Mouse (Mus musculus) gastrocnemius, postnatal 36 days (tissue): Measurements from ENCODE around the gene Nr2e1. TPM values are rescaled to one million over a fixed set of nuclear protein-coding genes. Genes with fewer than 3 reads are reported as not detected.

Source experiments
- DNase-seq, 2 experiments: peaks; one replicate each; pipeline ENCODE4 v3.0.0; 2022
- intact Hi-C: fragments of 180-260 bp; cut with DNase I; formaldehyde crosslinking; loops from one replicate; pipeline ENCODE4 v1.15.1; 2025
- long read RNA-seq, 2 experiments: library from polyadenylated mRNA; stranded (forward); transcript quantifications; one replicate each; pipeline ENCODE4 v2.0.0; 2021
- total RNA-seq, 2 experiments: library from RNA; stranded (reverse); gene quantifications; 2 replicates each; pipeline ENCODE4 v1.2.3; 2021

Gene Nr2e1
- total RNA-seq, result not detected
- long read RNA-seq, experiment 1, result 0 reads
- long read RNA-seq, experiment 2, result 0 reads

- DNase-seq, result peak in 1 of 2 experiments; percentile 33
- intact Hi-C loops, result no loop called here
Measured at GRCm38 (mm10) chr10:42583157-42583872, at the start of gene Nr2e1, which contains the start of gene Ostm1. Gene Nr2e1, minus strand, starts transcription at chr10:42583632. Gene Ostm1, plus strand, starts transcription at chr10:42583822.

- peak in 1 of 2 experiments; percentile 18 for DNase-seq
- intact Hi-C loops, result loop anchor here (10.0 kb wide), 1 partner anchor 628 kb away; no protein-coding TSS in a partner anchor
Measured at GRCm38 (mm10) chr10:42632453-42633360, 49.3 kb upstream of the Nr2e1 start.

GRCm38 (mm10) chr10:42631754-42632452, 48.5 kb upstream of the Nr2e1 start:
- no peak for DNase-seq

GRCm38 (mm10) chr10:42630596-42631355, 47.3 kb upstream of the Nr2e1 start:
- intact Hi-C loops, result loop anchor here (10.0 kb wide), 1 partner anchor 626 kb away; no protein-coding TSS in a partner anchor
- no peak for DNase-seq

More at GRCm38 (mm10) chr10:42631754-42632452, 48.5 kb upstream of the Nr2e1 start:
- intact Hi-C loops, result loop anchor here (10.0 kb wide), 1 partner anchor 627 kb away; no protein-coding TSS in a partner anchor

- intact Hi-C loops, result no loop called here
- no peak for DNase-seq
Measured at GRCm38 (mm10) chr10:42625907-42626306, 42.5 kb upstream of the Nr2e1 start.

- no peak for DNase-seq
- intact Hi-C loops, result no loop called here
Measured at GRCm38 (mm10) chr10:42618291-42618690, 34.9 kb upstream of the Nr2e1 start.

GRCm38 (mm10) chr10:42614766-42615165, 31.3 kb upstream of the Nr2e1 start:
- DNase-seq, result no peak
- intact Hi-C loops, result no loop called here

GRCm38 (mm10) chr10:42613639-42614381, 30.4 kb upstream of the Nr2e1 start:
- no peak for DNase-seq
- intact Hi-C loops, result no loop called here

- no peak for DNase-seq
- intact Hi-C loops, result no loop called here
Measured at GRCm38 (mm10) chr10:42613075-42613474, 29.6 kb upstream of the Nr2e1 start.

GRCm38 (mm10) chr10:42606757-42607156, 23.3 kb upstream of the Nr2e1 start:
- intact Hi-C loops, result no loop called here
- DNase-seq, result no peak

GRCm38 (mm10) chr10:42604874-42605273, 21.4 kb upstream of the Nr2e1 start:
- DNase-seq, result no peak
- intact Hi-C loops, result no loop called here

- no peak for DNase-seq
- intact Hi-C loops, result no loop called here
Measured at GRCm38 (mm10) chr10:42601556-42601955, 18.1 kb upstream of the Nr2e1 start.

- intact Hi-C loops, result no loop called here
Measured at GRCm38 (mm10) chr10:42598615-42599014, 15.2 kb upstream of the Nr2e1 start.

GRCm38 (mm10) chr10:42593201-42593600, 9.8 kb upstream of the Nr2e1 start:
- DNase-seq, result no peak
- intact Hi-C loops, result no loop called here

More at GRCm38 (mm10) chr10:42598615-42599014, 15.2 kb upstream of the Nr2e1 start:
- DNase-seq, result no peak

GRCm38 (mm10) chr10:42591993-42592686, 8.7 kb upstream of the Nr2e1 start:
- intact Hi-C loops, result no loop called here

GRCm38 (mm10) chr10:42591185-42591992, 8.0 kb upstream of the Nr2e1 start:
- DNase-seq, result no peak
- intact Hi-C loops, result no loop called here

More at GRCm38 (mm10) chr10:42591993-42592686, 8.7 kb upstream of the Nr2e1 start:
- DNase-seq, result no peak
